Mouse (Mus musculus): ENCODE measurements around the gene Heg1.

DNA sequence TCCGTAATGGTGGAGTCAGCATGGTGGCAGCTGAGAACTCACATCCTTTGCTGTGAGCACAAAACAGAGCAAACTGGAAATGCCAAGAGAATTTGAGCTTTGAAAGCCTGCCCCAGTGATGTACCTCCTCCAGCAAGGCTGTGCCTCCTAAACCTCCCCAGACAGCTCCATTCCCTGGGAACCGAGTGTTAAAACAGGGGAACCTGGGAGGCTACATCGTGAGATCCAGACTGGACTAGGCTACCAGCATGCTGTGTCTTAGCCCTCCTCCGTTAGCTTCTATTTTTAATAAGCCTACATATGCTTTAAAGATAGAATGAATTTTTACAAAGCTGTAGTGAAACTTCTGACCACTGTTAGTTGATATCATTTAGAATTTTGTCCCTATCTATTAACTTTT is 17.7 kb downstream of the Heg1 start:
- TF ChIP-seq CTCF (IDR thresholded peaks at IDR 0.05; ENCODE audit: low read depth) = no peak
- TF ChIP-seq EP300 (optimal IDR thresholded peaks at IDR 0.05) = no peak

Data from stomach, postnatal 0 days (tissue).